Mouse (Mus musculus) liver (tissue): ENCODE results near the gene Top3a.

ENCODE experiments used
- DNase-seq: peaks from one replicate; pipeline ENCODE4 v3.0.0-alpha.2; 2020; ENCODE audit warnings: mixed read lengths

The Top3a gene

GRCm38 (mm10) chr11:60774841-60775240, 2.3 kb downstream of the Top3a start:
- DNase-seq = peak; percentile 27

GRCm38 (mm10) chr11:60774158-60774689, 2.9 kb downstream of the Top3a start:
- no peak for DNase-seq

GRCm38 (mm10) chr11:60772161-60772560, 5.0 kb downstream of the Top3a start:
- DNase-seq = no peak

- no peak for DNase-seq
These were observed 6.4 kb downstream of the Top3a start for GRCm38 (mm10) chr11:60770776-60771175.

GRCm38 (mm10) chr11:60769322-60769721, 7.8 kb downstream of the Top3a start:
- DNase-seq = no peak

GRCm38 (mm10) chr11:60766969-60767368, 10.2 kb downstream of the Top3a start:
- no peak for DNase-seq

GRCm38 (mm10) chr11:60761681-60762080, 15.5 kb downstream of the Top3a start:
- no peak for DNase-seq

- no peak for DNase-seq
These were observed 21.6 kb downstream of the Top3a start for GRCm38 (mm10) chr11:60755570-60755969.

GRCm38 (mm10) chr11:60740321-60740720, 36.8 kb downstream of the Top3a start:
- no peak for DNase-seq

- DNase-seq = no peak
These were observed 39.7 kb downstream of the Top3a start for GRCm38 (mm10) chr11:60737450-60737849.

GRCm38 (mm10) chr11:60736491-60736890, 40.7 kb downstream of the Top3a start:
- no peak for DNase-seq

GRCm38 (mm10) chr11:60735191-60735590, 42.0 kb downstream of the Top3a start:
- DNase-seq = no peak

GRCm38 (mm10) chr11:60734206-60734605, 43.0 kb downstream of the Top3a start:
- no peak for DNase-seq

GRCm38 (mm10) chr11:60731251-60731650, 45.9 kb downstream of the Top3a start:
- DNase-seq = no peak

- DNase-seq = no peak
These were observed 47.0 kb downstream of the Top3a start for GRCm38 (mm10) chr11:60730169-60730568.

- DNase-seq = no peak
These were observed 47.9 kb downstream of the Top3a start for GRCm38 (mm10) chr11:60729217-60729641.

- DNase-seq = peak; percentile 93
These were observed 48.9 kb downstream of the Top3a start, which contains the start of gene Mief2 for GRCm38 (mm10) chr11:60728260-60728761. Mief2 (plus strand) TSS chr11:60728398.

GRCm38 (mm10) chr11:60727392-60728140, 49.6 kb downstream of the Top3a start:
- DNase-seq = no peak

GRCm38 (mm10) chr11:60726601-60727391, 50.4 kb downstream of the Top3a start, which contains the start of gene Flii:
Flii (minus strand) TSS chr11:60727263.
- DNase-seq = peak; percentile 87

GRCm38 (mm10) chr11:60719263-60719662, 57.9 kb downstream of the Top3a start:
- no peak for DNase-seq

- DNase-seq = no peak
These were observed 61.3 kb downstream of the Top3a start for GRCm38 (mm10) chr11:60715833-60716232.

- no peak for DNase-seq
These were observed 64.4 kb downstream of the Top3a start for GRCm38 (mm10) chr11:60712639-60713255.

- DNase-seq = peak; percentile 3
These were observed 65.1 kb downstream of the Top3a start for GRCm38 (mm10) chr11:60712040-60712439.
